Mouse (Mus musculus): Measurements from ENCODE around the gene Spc25. TPM values are rescaled to one million over a fixed set of nuclear protein-coding genes. Genes with fewer than 3 reads are reported as not detected.

The Spc25 gene
- polyA plus RNA-seq, 1 experiment = 1.2 TPM

- DNase-seq (ENCODE audit: low read depth in 1 of 2, low spot score in 2 of 2) = no peak
- TF ChIP-seq POLR2A (IDR thresholded peaks at IDR 0.05; ENCODE audit: low read depth, low read length) (no peak), CTCF (IDR thresholded peaks at IDR 0.05; ENCODE audit: extremely low read depth, insufficient read depth, insufficient read length, insufficient replicate concordance) (no peak)
- 85% methylated on average over 10 of the region's 10 CpGs for WGBS
- Histone ChIP-seq H3K36me3 (ENCODE audit: control insufficient read depth, insufficient read depth, low read length) (no peaks in the 10 kb centered on the region), H3K27me3 (ENCODE audit: control insufficient read depth, insufficient read depth, low read length) (no peaks in the 10 kb centered on the region; the same call in 1 of the 2 replicates), H3K4me1 (ENCODE audit: control insufficient read depth, insufficient read depth, insufficient read length) (no peaks in the 10 kb centered on the region), H3K27ac (ENCODE audit: insufficient read depth, low read length) (no peak overlapping the region), H3K4me3 (ENCODE audit: extremely low read depth, insufficient read depth, insufficient read length) (no peak overlapping the region)
Measured at GRCm38 (mm10) chr2:69212652-69213051, 6.7 kb upstream of the Spc25 start.

GRCm38 (mm10) chr2:69210773-69211172, 4.8 kb upstream of the Spc25 start, which contains the start of gene G6pc2:
TSS of gene G6pc2 (plus strand) at chr2:69211073.
- Histone ChIP-seq H3K4me1 (ENCODE audit: control insufficient read depth, insufficient read depth, insufficient read length) (no peaks in the 10 kb centered on the region), H3K27ac (ENCODE audit: insufficient read depth, low read length) (no peak within 1 kb of the TSS), H3K27me3 (ENCODE audit: control insufficient read depth, insufficient read depth, low read length) (no peaks in the 10 kb centered on the region; the same call in 1 of the 2 replicates), H3K36me3 (ENCODE audit: control insufficient read depth, insufficient read depth, low read length) (no peaks in the 10 kb centered on the region), H3K4me3 (ENCODE audit: extremely low read depth, insufficient read depth, insufficient read length) (no peak within 1 kb of the TSS)
- 80% methylated on average over 7 of the region's 7 CpGs for WGBS
- DNase-seq (ENCODE audit: low read depth in 1 of 2, low spot score in 2 of 2) = no peak
- TF ChIP-seq POLR2A (IDR thresholded peaks at IDR 0.05; ENCODE audit: low read depth, low read length) (no peak), CTCF (IDR thresholded peaks at IDR 0.05; ENCODE audit: extremely low read depth, insufficient read depth, insufficient read length, insufficient replicate concordance) (no peak)

GRCm38 (mm10) chr2:69209684-69210083, 3.7 kb upstream of the Spc25 start:
- H3K27ac ChIP-seq (ENCODE audit: insufficient read depth, low read length) = no peak overlapping the region
- H3K36me3 ChIP-seq (ENCODE audit: control insufficient read depth, insufficient read depth, low read length) = no peaks in the 10 kb centered on the region
- no peak overlapping the region for H3K4me3 ChIP-seq (ENCODE audit: extremely low read depth, insufficient read depth, insufficient read length)
- TF ChIP-seq POLR2A (IDR thresholded peaks at IDR 0.05; ENCODE audit: low read depth, low read length) (no peak), CTCF (IDR thresholded peaks at IDR 0.05; ENCODE audit: extremely low read depth, insufficient read depth, insufficient read length, insufficient replicate concordance) (no peak)
- H3K4me1 ChIP-seq (ENCODE audit: control insufficient read depth, insufficient read depth, insufficient read length) = peaks cover 5% of the 10 kb centered on the region; the same call in 1 of the 2 replicates
- 89% methylated on average over 3 of the region's 3 CpGs for WGBS
- no peaks in the 10 kb centered on the region; the same call in 1 of the 2 replicates for H3K27me3 ChIP-seq (ENCODE audit: control insufficient read depth, insufficient read depth, low read length)
- DNase-seq (ENCODE audit: low read depth in 1 of 2, low spot score in 2 of 2) = no peak

- H3K4me1 ChIP-seq (ENCODE audit: control insufficient read depth, insufficient read depth, insufficient read length) = peaks cover 5% of the 10 kb centered on the region; the same call in 1 of the 2 replicates
- no peak for TF ChIP-seq CTCF (IDR thresholded peaks at IDR 0.05; ENCODE audit: extremely low read depth, insufficient read depth, insufficient read length, insufficient replicate concordance)
- H3K36me3 ChIP-seq (ENCODE audit: control insufficient read depth, insufficient read depth, low read length) = 0 out of 2 replicates have a peak, but pooled peaks cover 2% of the 10 kb centered on the region
- no peak overlapping the region for H3K27ac ChIP-seq (ENCODE audit: insufficient read depth, low read length)
- DNase-seq (ENCODE audit: low read depth in 1 of 2, low spot score in 2 of 2) = no peak
- WGBS = 31% methylated on average over 7 of the region's 7 CpGs
- no peaks in the 10 kb centered on the region for H3K27me3 ChIP-seq (ENCODE audit: control insufficient read depth, insufficient read depth, low read length)
- no peak overlapping the region for H3K4me3 ChIP-seq (ENCODE audit: extremely low read depth, insufficient read depth, insufficient read length)
Measured at GRCm38 (mm10) chr2:69206523-69206922, 529 bp upstream of the Spc25 start.

- H3K27me3 ChIP-seq (ENCODE audit: control insufficient read depth, insufficient read depth, low read length) = no peaks in the 10 kb centered on the region
- TF ChIP-seq CTCF (IDR thresholded peaks at IDR 0.05; ENCODE audit: extremely low read depth, insufficient read depth, insufficient read length, insufficient replicate concordance) = no peak
- no peak for TF ChIP-seq POLR2A (IDR thresholded peaks at IDR 0.05; ENCODE audit: low read depth, low read length)
- no peak for DNase-seq (ENCODE audit: low read depth in 1 of 2, low spot score in 2 of 2)
- peak overlapping the region; percentile 72 for H3K4me3 ChIP-seq (ENCODE audit: extremely low read depth, insufficient read depth, insufficient read length)
- no peak overlapping the region for H3K27ac ChIP-seq (ENCODE audit: insufficient read depth, low read length)
- WGBS = 29% methylated on average over 6 of the region's 6 CpGs
- peaks cover 5% of the 10 kb centered on the region; the same call in 1 of the 2 replicates for H3K4me1 ChIP-seq (ENCODE audit: control insufficient read depth, insufficient read depth, insufficient read length)
- peaks cover 2% of the 10 kb centered on the region; the same call in 1 of the 2 replicates for H3K36me3 ChIP-seq (ENCODE audit: control insufficient read depth, insufficient read depth, low read length)
Measured at GRCm38 (mm10) chr2:69205185-69205584, 809 bp downstream of the Spc25 start.

GRCm38 (mm10) chr2:69193555-69193954, 12.4 kb downstream of the Spc25 start:
- no peaks in the 10 kb centered on the region for H3K4me1 ChIP-seq (ENCODE audit: control insufficient read depth, insufficient read depth, insufficient read length)
- 91% methylated on average over 5 of the region's 5 CpGs for WGBS
- no peaks in the 10 kb centered on the region for H3K27me3 ChIP-seq (ENCODE audit: control insufficient read depth, insufficient read depth, low read length)
- H3K4me3 ChIP-seq (ENCODE audit: extremely low read depth, insufficient read depth, insufficient read length) = no peak overlapping the region
- TF ChIP-seq POLR2A (IDR thresholded peaks at IDR 0.05; ENCODE audit: low read depth, low read length) (no peak), CTCF (IDR thresholded peaks at IDR 0.05; ENCODE audit: extremely low read depth, insufficient read depth, insufficient read length, insufficient replicate concordance) (no peak)
- no peaks in the 10 kb centered on the region for H3K36me3 ChIP-seq (ENCODE audit: control insufficient read depth, insufficient read depth, low read length)
- H3K27ac ChIP-seq (ENCODE audit: insufficient read depth, low read length) = no peak overlapping the region
- no peak for DNase-seq (ENCODE audit: low read depth in 1 of 2, low spot score in 2 of 2)

GRCm38 (mm10) chr2:69191059-69191458, 14.9 kb downstream of the Spc25 start:
- 81% methylated on average over 5 of the region's 5 CpGs for WGBS
- Histone ChIP-seq H3K27me3 (ENCODE audit: control insufficient read depth, insufficient read depth, low read length) (no peaks in the 10 kb centered on the region), H3K4me3 (ENCODE audit: extremely low read depth, insufficient read depth, insufficient read length) (no peak overlapping the region), H3K27ac (ENCODE audit: insufficient read depth, low read length) (no peak overlapping the region), H3K4me1 (ENCODE audit: control insufficient read depth, insufficient read depth, insufficient read length) (no peaks in the 10 kb centered on the region), H3K36me3 (ENCODE audit: control insufficient read depth, insufficient read depth, low read length) (no peaks in the 10 kb centered on the region)
- TF ChIP-seq POLR2A (IDR thresholded peaks at IDR 0.05; ENCODE audit: low read depth, low read length) = no peak
- TF ChIP-seq CTCF (IDR thresholded peaks at IDR 0.05; ENCODE audit: extremely low read depth, insufficient read depth, insufficient read length, insufficient replicate concordance) = no peak
- DNase-seq (ENCODE audit: low read depth in 1 of 2, low spot score in 2 of 2) = no peak
